Mouse (Mus musculus): ENCODE results near the gene Ghrl.

DNA sequence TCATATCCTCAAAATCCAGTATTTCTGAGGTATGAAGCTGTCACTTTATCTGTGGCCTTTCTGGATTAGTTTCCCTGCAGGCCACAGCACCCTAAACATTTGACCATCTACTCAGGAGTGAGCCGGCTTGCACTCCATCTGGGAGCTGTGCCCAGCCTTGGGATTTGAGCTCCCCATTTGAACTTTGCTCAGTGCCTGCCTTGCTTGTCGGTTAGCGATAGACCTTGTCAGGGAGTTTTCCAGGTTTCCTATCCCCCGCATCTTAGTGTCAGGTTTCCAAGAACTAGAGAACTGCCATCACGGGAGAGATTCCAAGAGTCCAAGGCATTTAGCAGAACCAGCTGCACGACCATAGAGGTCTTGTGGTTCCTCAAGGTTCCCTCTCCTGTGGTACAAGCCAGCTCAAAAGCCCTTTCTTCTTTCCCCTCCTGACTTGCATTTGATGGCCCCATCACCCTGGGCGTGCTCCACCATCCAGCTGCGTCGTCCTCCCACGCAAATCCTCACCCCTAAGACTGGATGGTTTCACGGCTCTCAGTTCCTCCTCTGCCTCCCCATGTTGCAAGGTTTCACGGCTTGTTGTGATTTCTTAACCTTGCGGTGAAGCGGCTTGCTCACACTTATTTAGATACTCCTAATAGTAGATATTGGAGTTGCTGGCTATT lies 42.5 kb downstream of the Ghrl start:
- TF ChIP-seq POLR2A (IDR thresholded peaks at IDR 0.05; ENCODE audit: extremely low read depth, insufficient read depth, low read length): no peak
- TF ChIP-seq CTCF (IDR thresholded peaks at IDR 0.05; ENCODE audit: extremely low read depth, insufficient read depth, low read length): no peak
